Mouse (Mus musculus): ENCODE results near the gene Pla2g5.
"Not testable (repeated sequence)": the region's sequence is repeated elsewhere in the genome, so short reads cannot be mapped to it uniquely, and the experiment has no call there.

Pla2g5 gene

DNA sequence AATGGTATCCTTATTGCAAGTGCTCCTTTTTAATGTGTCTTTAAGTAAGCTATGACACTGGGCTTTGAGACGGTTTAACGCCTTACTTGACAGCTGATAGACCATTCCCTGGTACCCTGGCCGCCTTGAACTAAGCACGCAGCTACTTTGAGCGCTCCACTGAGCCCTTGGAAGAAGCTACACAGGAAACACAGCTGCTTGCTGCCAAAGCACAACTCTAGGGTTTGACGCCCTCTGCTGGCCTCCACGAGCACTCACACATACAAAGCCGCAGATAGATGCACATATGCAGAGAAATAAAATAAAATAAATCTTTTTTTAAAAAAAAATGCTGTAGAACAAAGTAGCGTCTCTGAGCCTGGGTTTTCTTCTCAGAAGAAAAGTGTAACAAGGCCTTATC, 4.0 kb downstream of the Pla2g5 start:
- no peak for DNase-seq (ENCODE audit: extremely low read depth, insufficient read length, low spot score)

DNA sequence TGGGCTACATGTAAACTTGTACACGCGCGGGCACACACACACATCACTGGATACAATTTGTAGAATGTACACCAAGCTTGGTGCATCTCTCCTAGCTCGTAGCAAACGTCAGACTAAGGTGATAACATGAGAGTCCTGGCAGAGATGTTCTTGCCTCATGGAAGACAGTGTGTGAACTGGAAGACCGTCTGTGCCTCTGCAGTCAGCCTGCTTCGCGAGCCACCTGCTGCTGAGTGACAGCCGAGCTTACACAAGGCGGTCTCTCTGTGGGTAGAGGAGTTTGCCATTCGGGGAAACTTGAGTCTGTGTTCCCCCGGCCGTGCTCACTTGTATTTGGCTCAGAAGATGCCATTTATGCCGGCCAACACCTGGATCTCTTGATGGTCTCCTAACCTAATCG, 4.8 kb downstream of the Pla2g5 start:
- no peak for DNase-seq (ENCODE audit: extremely low read depth, insufficient read length, low spot score)

DNA sequence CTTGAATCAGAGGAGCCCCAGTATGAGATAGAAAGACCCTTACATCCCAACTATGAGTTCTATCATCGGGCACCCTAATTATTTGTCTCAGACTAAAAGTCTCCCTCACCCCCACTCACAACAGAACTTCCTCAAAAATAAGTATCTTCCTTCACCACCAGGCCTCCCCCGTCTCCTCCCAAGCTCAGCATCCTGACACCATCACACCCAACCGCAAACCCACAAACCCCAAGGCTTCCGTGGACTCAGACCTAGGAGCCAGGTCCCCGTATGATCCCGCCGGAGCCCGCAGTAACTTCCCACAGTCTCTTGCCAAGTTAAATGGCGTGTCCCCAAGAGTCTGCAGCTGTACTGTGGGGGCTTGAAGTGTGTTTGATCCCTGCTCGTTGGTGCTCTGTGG, 5.7 kb downstream of the Pla2g5 start:
- DNase-seq (ENCODE audit: extremely low read depth, insufficient read length, low spot score) = no peak

- DNase-seq (ENCODE audit: extremely low read depth, insufficient read length, low spot score) = peak; percentile 52
Measured at GRCm38 (mm10) chr4:138856491-138856890, 6.8 kb downstream of the Pla2g5 start.

- no peak for DNase-seq (ENCODE audit: extremely low read depth, insufficient read length, low spot score)
Measured at GRCm38 (mm10) chr4:138855092-138855632, 8.1 kb downstream of the Pla2g5 start.

- DNase-seq (ENCODE audit: extremely low read depth, insufficient read length, low spot score) = no peak
Measured at GRCm38 (mm10) chr4:138852961-138853360, 10.3 kb downstream of the Pla2g5 start.

DNA sequence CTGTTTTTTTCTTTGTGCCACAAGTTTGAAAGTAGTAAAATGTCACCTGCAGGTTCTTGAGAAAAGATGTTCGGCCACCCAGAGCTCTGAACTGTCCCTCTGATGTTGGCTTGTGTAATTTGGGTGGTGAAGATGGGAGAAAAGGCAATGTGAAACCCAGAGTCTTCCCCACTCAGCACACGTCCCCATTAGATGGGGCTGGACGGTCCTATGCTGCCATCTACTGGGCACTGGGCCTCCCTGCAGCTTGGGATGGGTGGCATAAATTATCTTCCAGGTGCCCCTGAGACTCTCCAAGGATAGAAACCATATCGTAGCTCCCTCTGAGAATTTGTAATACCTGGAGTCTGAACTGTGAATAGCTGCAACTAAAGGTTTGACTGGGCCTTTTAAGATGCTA, 11.8 kb downstream of the Pla2g5 start:
- no peak for DNase-seq (ENCODE audit: extremely low read depth, insufficient read length, low spot score)

DNA sequence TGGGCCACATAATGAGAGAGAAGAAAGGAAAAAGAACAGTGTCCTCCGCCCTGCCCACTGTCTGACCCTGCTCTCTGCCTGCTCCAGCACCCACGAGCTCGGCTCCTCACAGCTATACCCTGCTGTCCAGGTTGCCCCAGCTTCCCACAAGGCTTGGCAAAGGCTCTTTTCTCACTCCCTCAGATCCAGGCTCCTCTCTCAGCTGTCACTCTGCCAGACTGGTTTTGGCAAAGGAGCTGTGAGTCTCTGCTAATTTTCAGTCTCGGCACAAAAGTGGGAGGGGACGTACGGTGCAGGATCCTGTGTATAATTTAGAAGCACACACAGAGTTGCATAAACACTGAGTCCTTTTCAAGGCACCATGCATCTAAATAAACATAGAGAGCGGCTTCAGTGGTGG, 21.9 kb downstream of the Pla2g5 start:
- no peak for DNase-seq (ENCODE audit: extremely low read depth, insufficient read length, low spot score)

GRCm38 (mm10) chr4:138840726-138841125, 22.6 kb downstream of the Pla2g5 start:
- DNase-seq (ENCODE audit: extremely low read depth, insufficient read length, low spot score) = no peak

GRCm38 (mm10) chr4:138839806-138840205, 23.5 kb downstream of the Pla2g5 start:
- no peak for DNase-seq (ENCODE audit: extremely low read depth, insufficient read length, low spot score)

DNA sequence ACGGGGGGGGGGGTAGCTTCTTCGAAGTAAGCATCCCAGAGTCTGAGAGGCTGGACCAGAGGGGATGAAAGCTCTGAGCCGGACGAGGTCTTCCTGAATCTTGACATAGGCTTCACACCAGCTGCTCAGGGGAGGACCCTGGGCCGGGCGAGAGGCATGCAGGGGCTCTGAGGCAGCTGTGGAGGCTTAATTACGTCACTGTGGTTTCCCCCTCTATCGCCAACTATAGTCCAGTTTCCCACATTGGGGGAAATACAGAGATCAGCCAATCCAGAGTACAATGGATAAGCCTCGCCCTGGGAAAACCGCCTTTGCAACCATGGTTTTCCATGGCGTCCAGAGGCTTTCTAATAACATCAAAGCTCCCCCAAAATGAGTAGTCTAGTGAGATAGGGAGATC, 36.1 kb downstream of the Pla2g5 start:
- DNase-seq (ENCODE audit: extremely low read depth, insufficient read length, low spot score) = no peak

GRCm38 (mm10) chr4:138825751-138826567, 37.3 kb downstream of the Pla2g5 start:
- no peak for DNase-seq (ENCODE audit: extremely low read depth, insufficient read length, low spot score)

DNA sequence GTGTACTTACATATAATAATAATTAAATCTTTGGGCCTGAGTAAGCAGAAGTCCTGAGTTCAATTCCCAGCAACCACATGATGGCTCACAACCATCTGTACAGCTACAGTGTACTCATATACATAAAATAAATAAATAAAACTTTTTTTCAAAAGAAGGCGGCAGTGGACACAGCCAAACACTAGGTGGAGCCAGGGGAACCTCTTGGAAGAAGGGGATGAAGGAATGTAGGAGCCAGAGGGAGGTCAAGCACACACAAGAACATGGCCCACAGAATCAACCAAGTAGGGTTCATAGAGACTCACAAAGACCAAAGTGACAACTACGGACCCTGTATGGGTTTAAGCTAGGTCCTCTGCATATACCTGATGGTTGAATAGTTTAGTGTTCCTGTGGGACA, 38.6 kb downstream of the Pla2g5 start:
- no peak for DNase-seq (ENCODE audit: extremely low read depth, insufficient read length, low spot score)

DNA sequence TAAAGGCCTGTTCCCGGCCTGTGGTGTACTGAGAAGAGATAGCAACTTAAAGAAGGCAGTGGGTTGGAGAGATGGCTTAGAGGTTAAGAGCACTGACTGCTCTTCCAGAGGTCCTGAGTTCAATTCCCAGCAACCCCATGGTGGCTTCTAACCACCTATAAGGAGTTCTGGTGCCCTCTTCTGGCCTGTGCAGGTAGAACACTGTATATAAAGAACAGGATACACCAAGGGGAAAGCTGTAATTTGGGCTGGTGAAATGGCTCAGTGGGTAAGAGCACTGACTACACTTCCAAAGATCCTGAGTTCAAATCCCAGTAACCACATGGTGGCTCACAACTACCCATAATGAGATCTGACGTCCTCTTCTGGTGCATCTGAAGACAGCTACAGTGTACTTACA, 39.1 kb downstream of the Pla2g5 start:
- not testable (repeated sequence) for DNase-seq (ENCODE audit: extremely low read depth, insufficient read length, low spot score)

DNA sequence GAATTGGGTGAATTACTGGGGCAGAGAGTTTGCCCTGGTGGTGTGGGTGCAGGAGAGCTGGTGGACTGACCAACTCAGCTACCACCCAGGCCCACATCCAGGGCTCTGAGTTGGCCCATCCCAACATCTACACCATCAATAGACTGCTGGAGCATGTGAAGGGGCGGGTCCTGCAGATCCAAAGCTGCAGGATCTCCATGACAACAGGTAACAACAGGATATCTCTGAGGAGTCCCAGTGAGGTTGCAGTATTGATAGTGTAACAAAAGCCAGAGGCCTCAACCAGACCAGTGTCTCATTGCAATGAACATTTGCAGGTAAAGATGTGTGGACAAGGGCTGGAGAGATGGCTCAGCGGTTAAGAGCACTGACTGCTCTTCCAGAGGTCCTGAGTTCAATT, 42.2 kb downstream of the Pla2g5 start:
- DNase-seq (ENCODE audit: extremely low read depth, insufficient read length, low spot score) = no peak

DNA sequence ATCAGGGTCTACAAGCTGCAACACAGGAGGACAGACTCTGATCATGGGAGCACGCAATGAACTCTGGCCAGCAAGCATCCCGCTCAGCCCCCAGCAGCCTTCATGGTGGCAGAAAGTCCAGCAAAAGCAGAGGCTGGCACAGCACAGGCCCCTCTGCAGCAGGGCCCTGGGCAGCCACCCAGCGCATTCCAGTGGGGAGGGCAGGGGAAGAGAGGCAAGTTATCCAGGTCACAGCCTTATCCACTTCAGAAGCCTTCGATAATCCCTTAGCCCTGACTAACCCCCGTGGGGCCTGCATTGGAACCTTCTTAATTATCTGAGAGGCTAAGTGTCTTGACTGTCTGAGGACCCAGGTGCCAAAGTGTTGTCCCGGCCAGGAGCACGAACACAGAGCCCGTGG, 44.2 kb downstream of the Pla2g5 start:
- DNase-seq (ENCODE audit: extremely low read depth, insufficient read length, low spot score) = peak; percentile 54

- DNase-seq (ENCODE audit: extremely low read depth, insufficient read length, low spot score) = peak; percentile 54
Measured at GRCm38 (mm10) chr4:138817736-138818135, 45.5 kb downstream of the Pla2g5 start.

DNA sequence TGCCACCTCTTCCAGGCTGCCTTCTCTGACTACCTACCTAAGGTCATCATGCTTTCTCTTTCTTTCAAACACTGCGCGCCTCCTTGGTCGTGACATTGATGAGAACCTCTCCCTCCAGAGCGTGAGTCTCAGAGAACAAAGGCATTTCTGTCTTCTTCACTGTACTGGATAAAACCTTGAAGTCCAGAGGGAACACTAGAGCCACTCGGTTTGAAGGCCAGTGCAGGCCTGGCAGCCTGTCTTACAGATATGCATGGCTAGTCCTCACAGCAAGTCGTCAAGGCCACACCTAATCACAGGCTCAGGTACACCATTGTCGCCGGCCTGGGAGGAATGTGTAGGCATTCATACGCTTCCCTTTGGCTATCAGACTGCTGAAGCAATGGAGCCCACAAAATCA, 47.1 kb downstream of the Pla2g5 start:
- DNase-seq (ENCODE audit: extremely low read depth, insufficient read length, low spot score) = no peak

DNA sequence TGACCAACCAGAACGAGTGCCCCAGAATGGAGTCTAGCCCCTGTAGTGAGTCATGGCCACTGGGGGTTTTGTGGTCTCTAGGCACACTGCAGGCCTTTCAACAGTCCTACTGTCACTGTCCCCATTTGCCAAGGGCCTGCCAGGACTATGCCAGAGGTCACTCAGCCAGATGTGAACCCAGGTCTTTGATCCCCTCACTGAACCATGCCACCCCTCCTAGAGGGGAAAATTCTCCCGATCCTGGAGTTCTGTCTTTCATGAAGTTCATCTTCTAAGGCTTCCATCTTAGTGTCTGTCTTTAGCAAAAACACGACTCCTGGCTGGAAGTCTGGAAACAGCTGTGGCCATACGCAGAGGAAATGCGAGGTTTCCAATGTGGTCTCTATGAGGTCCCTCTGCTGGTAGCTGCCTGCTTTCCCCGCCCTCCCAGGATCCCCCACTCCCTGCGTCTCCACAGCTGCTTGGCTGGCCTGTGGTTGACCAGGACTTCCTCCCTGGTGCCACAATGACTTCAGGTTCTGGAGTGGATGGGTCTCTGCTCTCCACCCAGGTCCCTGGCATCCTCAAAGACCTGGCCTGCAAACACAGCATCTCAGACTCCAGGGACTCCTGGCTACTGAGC, 56.3 kb downstream of the Pla2g5 start:
- DNase-seq (ENCODE audit: extremely low read depth, insufficient read length, low spot score) = peak; percentile 57

DNA sequence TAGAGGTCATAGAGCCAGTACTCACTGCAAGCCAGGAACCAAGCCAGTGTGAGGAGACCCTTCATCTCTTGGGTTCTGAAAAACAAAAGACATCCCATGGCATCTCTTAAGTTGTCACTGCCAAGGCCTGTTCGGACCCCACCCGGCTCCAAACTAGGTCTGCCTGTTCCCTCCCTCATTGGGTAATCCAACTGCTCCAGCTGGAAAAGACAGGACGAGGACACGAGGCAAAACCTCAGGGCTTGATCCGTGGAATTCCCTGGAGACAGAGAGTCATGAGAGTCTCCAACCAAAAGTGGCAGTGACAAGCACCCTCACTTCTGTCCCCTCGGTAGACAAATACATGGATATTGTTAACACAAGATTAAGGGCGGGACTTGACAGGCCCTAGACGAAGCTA, 57.1 kb downstream of the Pla2g5 start:
- DNase-seq (ENCODE audit: extremely low read depth, insufficient read length, low spot score) = no peak

DNA sequence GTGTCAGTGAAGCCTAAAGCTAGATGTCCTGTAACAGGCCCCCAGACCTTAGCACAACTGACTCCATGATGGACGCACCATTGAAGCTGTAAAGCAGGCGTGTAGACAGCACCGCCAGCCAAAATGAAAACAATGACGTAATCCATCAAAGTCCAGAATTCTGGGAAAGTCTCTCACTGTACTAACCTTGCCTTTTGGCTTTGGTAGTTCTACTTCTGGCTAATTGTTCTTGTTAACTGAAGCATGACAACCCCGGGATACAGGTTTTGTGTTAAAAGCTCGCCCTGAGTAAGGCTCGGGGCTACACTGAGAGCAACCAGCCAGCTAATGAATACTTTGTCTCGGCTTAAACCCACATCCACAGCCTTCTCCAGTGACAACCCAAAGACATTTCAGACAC, 58.0 kb downstream of the Pla2g5 start:
- no peak for DNase-seq (ENCODE audit: extremely low read depth, insufficient read length, low spot score)

DNA sequence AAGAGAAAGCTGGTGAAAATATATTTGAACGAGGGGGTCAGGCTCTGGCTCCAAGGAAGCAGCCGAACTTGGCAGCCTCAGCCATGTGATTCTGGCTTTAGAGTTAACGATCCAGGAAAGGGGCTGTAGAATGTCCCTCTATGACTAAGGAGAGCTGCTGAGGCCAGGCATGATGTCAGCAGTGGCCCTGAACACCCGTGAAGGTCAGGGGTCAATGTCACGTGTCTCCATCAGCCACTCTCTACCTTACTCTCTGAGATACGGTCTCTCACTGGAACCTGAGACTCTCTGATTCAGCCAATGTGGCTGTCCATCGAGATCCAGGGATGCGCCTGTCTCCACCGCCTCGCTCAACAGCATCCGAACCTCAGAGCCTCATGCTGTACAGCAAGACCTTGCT, 60.4 kb downstream of the Pla2g5 start:
- DNase-seq (ENCODE audit: extremely low read depth, insufficient read length, low spot score) = no peak

All from 3134 (cell line).